Mouse (Mus musculus) adrenal gland, adult (tissue): Measurements from ENCODE around the gene Gata5.

Experiments
- DNase-seq, 2 experiments: peaks; one replicate each; pipeline ENCODE4 v3.0.0; 2022 to 2023; ENCODE audit warnings: low spot score in 1 of 2; ENCODE audit not compliant: inconsistent age in 2 of 2

Gene Gata5

GRCm38 (mm10) chr2:180311147-180311546 lies 23.4 kb downstream of the Gata5 start:
- peak; percentile 15 to 41 for DNase-seq

- no peak for DNase-seq
Observed at GRCm38 (mm10) chr2:180307680-180308079, 26.8 kb downstream of the Gata5 start.

- no peak for DNase-seq
Observed at GRCm38 (mm10) chr2:180306423-180307168, 27.9 kb downstream of the Gata5 start.

GRCm38 (mm10) chr2:180306009-180306408 lies 28.5 kb downstream of the Gata5 start:
- no peak for DNase-seq

GRCm38 (mm10) chr2:180305490-180305889 lies 29.0 kb downstream of the Gata5 start:
- no peak for DNase-seq

GRCm38 (mm10) chr2:180304554-180304953 lies 29.9 kb downstream of the Gata5 start:
- no peak for DNase-seq

- DNase-seq = no peak
Observed at GRCm38 (mm10) chr2:180303468-180303867, 31.0 kb downstream of the Gata5 start.

- DNase-seq = no peak
Observed at GRCm38 (mm10) chr2:180302201-180302600, 32.3 kb downstream of the Gata5 start.

GRCm38 (mm10) chr2:180300771-180301170 lies 33.7 kb downstream of the Gata5 start:
- no peak for DNase-seq

- DNase-seq = peak in 1 of 2 experiments; percentile 44
Observed at GRCm38 (mm10) chr2:180300252-180300651, 34.2 kb downstream of the Gata5 start.

- DNase-seq = no peak
Observed at GRCm38 (mm10) chr2:180292906-180293305, 41.6 kb downstream of the Gata5 start.

- no peak for DNase-seq
Observed at GRCm38 (mm10) chr2:180292026-180292425, 42.5 kb downstream of the Gata5 start.

- DNase-seq = no peak
Observed at GRCm38 (mm10) chr2:180291566-180291965, 42.9 kb downstream of the Gata5 start.

- no peak for DNase-seq
Observed at GRCm38 (mm10) chr2:180290503-180290902, 44.0 kb downstream of the Gata5 start.

- DNase-seq = no peak
Observed at GRCm38 (mm10) chr2:180289440-180290108, 44.9 kb downstream of the Gata5 start, which contains the start of gene Rbbp8nl. TSS of gene Rbbp8nl (minus strand) at chr2:180289879.

- no peak for DNase-seq
Observed at GRCm38 (mm10) chr2:180288966-180289365, 45.5 kb downstream of the Gata5 start.

- DNase-seq = no peak
Observed at GRCm38 (mm10) chr2:180279321-180279720, 55.2 kb downstream of the Gata5 start.

- no peak for DNase-seq
Observed at GRCm38 (mm10) chr2:180277773-180278320, 56.7 kb downstream of the Gata5 start.

GRCm38 (mm10) chr2:180276851-180277259 lies 57.6 kb downstream of the Gata5 start:
- DNase-seq = no peak

- DNase-seq = no peak
Observed at GRCm38 (mm10) chr2:180276385-180276784, 58.1 kb downstream of the Gata5 start.

- DNase-seq = peak; percentile 79 to 93
Observed at GRCm38 (mm10) chr2:180275836-180276235, 58.7 kb downstream of the Gata5 start.
